Mouse (Mus musculus): ENCODE measurements around the gene Zyg11b.

DNA sequence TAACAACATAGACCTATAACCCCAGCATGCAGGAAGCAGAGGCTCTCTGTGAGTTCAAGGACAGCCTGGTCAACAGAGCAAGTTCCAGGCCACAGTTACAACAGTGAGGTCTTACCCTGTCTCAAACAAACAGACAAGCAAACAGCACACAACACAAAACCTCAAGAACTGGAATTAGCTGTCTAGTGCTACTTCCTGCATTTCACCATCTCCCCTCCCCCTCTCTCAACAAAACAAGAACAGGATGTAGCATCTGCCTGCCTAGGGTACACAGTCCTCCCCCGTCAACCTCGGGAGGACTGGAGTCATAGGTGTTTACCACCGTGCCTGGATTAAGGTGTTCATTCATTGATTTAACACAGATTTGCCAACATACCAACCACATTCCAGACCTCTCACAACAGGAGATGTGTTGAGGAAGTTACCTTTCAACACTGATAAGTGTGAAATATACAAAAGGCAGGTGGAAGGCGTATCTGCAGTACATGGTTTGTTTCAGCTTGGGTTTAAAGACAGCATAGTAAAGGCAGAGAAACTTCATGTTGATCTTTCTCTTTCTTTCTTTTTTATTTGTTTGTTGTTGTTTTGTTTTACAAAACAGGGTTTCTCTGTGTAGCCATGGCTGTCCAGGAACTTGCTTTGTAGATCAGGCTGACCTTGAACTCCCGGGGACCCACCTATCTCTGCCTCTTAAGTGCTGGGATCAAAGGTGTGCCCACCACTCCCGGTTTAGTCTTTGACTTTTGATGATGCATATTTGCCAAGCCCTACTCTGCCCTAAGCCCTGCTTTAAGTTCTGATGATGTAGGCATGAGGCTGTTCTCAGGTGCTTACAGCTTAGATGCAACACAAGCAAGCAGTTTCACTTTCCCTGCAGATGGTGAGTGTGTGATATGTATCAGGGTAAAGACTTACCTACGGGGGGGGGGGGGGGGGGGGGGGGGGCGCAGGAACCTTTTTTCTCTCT lies 18.0 kb upstream of the Zyg11b start:
- no peak for TF ChIP-seq EP300 (IDR thresholded peaks at IDR 0.05; ENCODE audit: insufficient read depth, low read depth, low read length)
- TF ChIP-seq POLR2A (IDR thresholded peaks at IDR 0.05; ENCODE audit: insufficient read depth, low read depth, low read length), result no peak

All from heart, adult 2 months (tissue).